Mouse (Mus musculus) liver, adult (tissue): Measurements from ENCODE around the gene Ssb.

ENCODE experiments used
- GATA4 ChIP-seq: IDR thresholded peaks from 2 replicates; pipeline ENCODE4 v1.6.1; 2014; ENCODE audit warnings: mild to moderate bottlenecking, low read length; ENCODE audit not compliant: insufficient replicate concordance

The Ssb gene

DNA sequence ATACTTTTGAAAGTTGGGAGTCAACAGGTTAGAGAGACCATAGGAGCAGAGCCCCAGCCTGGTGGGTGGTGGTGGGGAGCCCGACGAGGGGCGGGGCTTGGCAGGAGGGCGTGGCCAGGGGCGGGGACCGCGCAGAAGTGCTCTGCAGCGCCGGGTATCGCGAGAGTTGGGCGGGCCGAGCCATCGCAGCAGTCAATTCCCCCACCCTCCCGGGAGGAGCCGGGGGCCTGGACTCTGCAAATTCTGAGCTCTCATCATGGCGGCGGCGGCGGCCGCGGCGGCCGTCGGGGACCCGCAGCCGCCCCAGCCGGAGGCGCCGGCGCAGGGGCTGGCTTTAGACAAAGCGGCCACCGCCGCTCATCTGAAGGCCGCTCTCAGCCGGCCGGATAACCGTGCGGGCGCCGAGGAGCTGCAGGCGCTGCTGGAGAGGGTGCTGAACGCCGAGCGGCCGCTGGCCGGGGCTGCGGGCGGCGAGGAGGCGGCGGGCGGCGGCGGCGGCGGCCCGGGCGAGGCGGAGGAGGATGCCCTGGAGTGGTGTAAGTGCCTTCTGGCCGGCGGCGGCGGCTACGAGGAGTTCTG is 35.8 kb downstream of the Ssb start, which contains the start of gene Ubr3:
TSS of gene Ubr3 (plus strand) at position 208 of the 579 bp plus-strand sequence.
- TF ChIP-seq GATA4 = peak; percentile 33; the same call in 1 of the 2 replicates

DNA sequence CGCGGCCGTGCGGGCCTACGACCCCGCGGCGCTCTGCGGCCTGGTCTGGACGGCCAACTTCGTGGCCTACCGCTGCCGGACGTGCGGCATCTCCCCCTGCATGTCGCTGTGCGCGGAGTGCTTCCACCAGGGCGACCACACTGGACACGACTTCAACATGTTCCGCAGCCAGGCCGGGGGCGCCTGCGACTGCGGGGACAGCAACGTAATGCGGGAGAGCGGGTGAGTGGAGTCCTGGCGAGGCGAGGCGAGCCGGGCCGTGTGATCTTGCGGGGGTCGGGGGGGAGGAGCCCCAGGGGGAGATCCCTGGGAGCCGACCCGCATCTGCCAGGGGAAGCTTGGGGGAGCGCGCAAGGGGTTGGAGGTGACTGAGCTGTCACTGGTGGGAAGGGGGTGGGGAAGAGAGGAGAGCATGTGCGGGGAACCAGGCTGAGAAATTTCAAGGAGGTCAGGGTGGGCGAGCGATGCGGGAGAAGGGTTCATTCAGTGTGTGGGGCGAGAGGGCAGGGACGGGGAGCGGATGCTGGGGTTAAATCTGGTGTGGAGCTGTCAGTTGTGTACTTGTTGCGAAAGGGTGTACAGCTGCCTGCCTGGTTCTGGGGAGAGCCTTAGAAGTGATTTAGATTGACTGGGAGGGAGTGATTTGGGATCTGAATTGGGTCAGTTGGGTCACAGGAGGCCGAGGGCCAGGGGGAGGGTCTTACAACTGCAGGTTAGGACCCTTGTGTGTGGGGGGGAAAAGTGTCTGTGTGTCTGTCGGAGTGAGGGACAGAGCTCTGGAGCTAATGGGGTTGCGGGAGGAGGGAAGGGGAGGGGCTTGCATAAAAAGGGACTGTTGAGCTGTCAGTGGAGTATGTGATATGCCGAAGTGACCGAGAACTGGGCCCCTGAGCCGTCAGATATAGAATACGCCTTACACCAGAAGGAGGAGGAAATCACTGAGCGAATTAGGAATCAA is 36.5 kb downstream of the Ssb start:
- no peak for TF ChIP-seq GATA4

DNA sequence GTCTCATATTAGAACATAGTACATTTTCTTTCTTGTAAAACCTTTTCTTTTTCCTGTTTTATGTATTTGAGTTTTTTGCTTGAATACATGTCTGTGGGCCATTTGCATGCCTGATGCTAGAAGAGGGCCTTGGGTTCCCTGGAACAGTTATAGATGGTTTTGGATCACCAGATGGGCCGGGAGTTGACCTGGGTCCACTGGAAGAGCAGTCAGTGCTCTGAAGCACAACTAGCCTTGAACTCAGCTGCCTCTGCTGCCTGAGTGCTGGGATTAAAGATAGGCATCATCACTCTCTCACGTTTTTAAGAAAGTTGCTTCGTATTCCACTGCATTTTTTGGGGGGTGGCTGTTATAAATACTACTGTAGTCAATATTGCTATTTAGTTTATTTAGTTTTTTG is 42.2 kb downstream of the Ssb start:
- TF ChIP-seq GATA4 = no peak

DNA sequence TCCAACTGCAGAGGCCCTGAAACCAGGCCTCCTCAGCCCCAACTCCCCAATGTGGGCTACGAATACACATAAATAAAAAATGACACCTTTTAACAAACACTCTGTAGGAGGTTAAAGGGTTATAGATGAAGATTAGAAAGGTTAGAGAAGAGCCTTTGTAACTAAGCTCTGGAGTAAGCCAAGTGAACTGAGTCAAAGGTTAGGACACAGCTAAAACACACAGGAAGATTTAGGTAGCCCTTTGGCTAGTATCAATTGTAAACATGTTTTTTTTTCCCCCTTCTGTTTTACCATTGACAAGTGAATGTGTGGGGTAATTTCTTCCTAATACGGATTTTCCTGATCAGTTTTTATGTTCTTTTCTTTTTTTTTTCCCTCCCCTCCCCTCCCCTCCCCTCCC is 51.4 kb downstream of the Ssb start:
- no peak for TF ChIP-seq GATA4

DNA sequence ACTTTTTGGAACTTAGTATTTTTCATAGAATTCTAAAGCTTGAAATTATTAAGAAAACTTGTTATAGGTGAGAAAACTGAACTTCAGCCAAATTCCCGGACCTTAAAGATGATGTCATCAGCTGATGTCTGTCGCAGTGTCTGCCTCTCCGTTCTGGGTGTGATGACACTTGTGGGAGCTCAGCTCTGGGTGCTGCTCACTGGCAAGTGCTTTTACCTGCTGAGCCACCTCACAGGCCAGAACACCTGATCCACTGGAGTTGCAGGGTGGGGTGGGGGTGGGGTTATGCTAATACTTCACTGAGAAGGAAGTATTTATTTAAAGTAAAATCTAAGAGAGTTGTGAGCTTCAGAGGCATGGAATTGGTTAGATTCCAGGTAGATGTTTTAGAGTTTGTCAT is 55.9 kb downstream of the Ssb start:
- no peak for TF ChIP-seq GATA4
